Mouse (Mus musculus) liver, embryonic 16.5 days (tissue): ENCODE results near the gene Fam19a1. TPM values are rescaled to one million over a fixed set of nuclear protein-coding genes. Genes with fewer than 3 reads are reported as not detected.

ENCODE experiments used
- ATAC-seq: fragments of 200-750 bp; cut with Nextera tagmentation; 2 replicates; pipeline ENCODE4 v1.8.0; 2017; ENCODE audit warnings: low read depth, mild to moderate bottlenecking, moderate number of reproducible peaks, moderate library complexity
- H3K27ac ChIP-seq: fragments of 300-500 bp; sonication (generic); 2 replicates; pipeline ENCODE4 v1.5.1; 2014; ENCODE audit warnings: mild to moderate bottlenecking, low read length
- H3K27me3 ChIP-seq: fragments of 300-500 bp; sonication (generic); 2 replicates; pipeline ENCODE4 v1.6.1; 2014; ENCODE audit warnings: low read depth, low read length, mixed read lengths; ENCODE audit not compliant: control insufficient read depth, insufficient read depth
- H3K36me3 ChIP-seq: fragments of 300-500 bp; sonication (generic); 2 replicates; pipeline ENCODE4 v1.6.1; 2014; ENCODE audit warnings: mild to moderate bottlenecking; ENCODE audit not compliant: control insufficient read depth, insufficient read depth
- H3K4me1 ChIP-seq: fragments of 300-500 bp; sonication (generic); 2 replicates; pipeline ENCODE4 v1.6.1; 2014; ENCODE audit warnings: low read depth, low read length, mixed read lengths; ENCODE audit not compliant: control insufficient read depth
- H3K4me2 ChIP-seq: fragments of 300-500 bp; sonication (generic); 2 replicates; pipeline ENCODE4 v1.6.1; 2014; ENCODE audit warnings: low read depth, low read length, mixed read lengths
- H3K4me3 ChIP-seq: fragments of 300-500 bp; sonication (generic); 2 replicates; pipeline ENCODE4 v1.5.1; 2014; ENCODE audit warnings: low read depth, mild to moderate bottlenecking, low read length
- H3K9ac ChIP-seq: fragments of 300-500 bp; sonication (generic); 2 replicates; pipeline ENCODE4 v1.6.1; 2014; ENCODE audit warnings: low read depth, low read length
- H3K9me3 ChIP-seq: fragments of 300-500 bp; sonication (generic); replicated peaks from 2 replicates; pipeline ENCODE4 v1.6.1; 2016; ENCODE audit warnings: low read length; ENCODE audit not compliant: control insufficient read depth
- WGBS: fragments of 180-500 bp; shearing (Covaris S2); extraction: QIAGEN DNeasy Blood & Tissue Kit; methylation state at CpG from one replicate; pipeline ENCODE4 v1.1.7; 2014; ENCODE audit not compliant: insufficient replicate concordance; 5-methylcytosine and 5-hydroxymethylcytosine counted together
- polyA plus RNA-seq: library from polyadenylated mRNA; unstranded; fragments of >200 nt; fragmentation: Nextera tagmentation; extraction: Ambion mirVana; gene quantifications from 2 replicates; pipeline ENCODE4 v1.2.1, GENCODE M21; 2015

Gene Fam19a1
- 0.20 TPM in 1 of 2 replicates, not detected in the other for polyA plus RNA-seq

DNA sequence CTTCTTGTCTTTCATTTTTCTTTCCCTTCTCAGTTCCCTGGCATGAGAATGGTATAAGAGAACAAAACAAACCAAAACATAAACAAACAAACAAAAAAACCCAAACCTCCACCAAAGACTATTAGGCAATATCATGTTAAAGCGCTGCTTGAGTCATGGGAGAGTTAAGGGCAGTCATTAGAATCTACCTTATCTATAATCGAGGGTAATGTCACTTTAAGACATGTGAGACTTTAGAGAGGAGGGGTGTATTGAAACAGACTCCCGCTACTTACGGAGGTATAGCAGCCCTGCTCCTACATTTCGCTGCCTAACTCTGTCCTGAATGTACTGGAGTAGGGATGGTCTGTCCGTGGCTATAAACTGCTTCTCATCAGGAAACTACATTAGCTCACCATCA lies at the start of gene Fam19a1:
Gene Fam19a1, plus strand, starts transcription at position 301 of the 400 bp plus-strand sequence.
- H3K4me3 ChIP-seq: no peak within 1 kb of the TSS
- peaks cover 4% of the 10 kb centered on the region; the same call in 1 of the 2 replicates for H3K27me3 ChIP-seq
- 22% methylated on average over 6 of the region's 6 CpGs for WGBS
- H3K4me1 ChIP-seq: no peaks in the 10 kb centered on the region
- ATAC-seq: no peak
- H3K4me2 ChIP-seq: no peak within 1 kb of the TSS
- no peak within 1 kb of the TSS for H3K27ac ChIP-seq
- H3K9ac ChIP-seq: no peak within 1 kb of the TSS
- H3K36me3 ChIP-seq: no peaks in the 10 kb centered on the region
- H3K9me3 ChIP-seq: no peaks in the 10 kb centered on the region

DNA sequence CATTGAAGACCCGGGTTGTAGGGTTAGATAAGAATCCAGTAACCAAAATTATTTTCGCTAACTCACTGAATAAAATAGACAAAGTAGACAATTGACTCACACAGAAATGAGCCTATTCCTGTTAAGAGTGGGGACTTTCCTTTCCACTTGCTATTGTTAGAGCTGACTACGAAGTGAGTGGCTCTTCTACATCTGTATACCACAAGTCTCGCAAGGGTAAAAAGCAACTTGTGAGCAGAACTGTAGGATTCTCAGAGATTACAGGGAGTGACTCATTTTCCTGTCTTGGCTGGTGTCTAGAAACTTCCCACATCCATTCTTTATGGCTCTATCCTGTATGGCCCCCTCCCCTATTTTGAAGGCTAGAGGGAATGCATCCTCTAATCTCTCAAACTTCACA lies 41.9 kb upstream of the Fam19a1 start:
- no peaks in the 10 kb centered on the region for H3K36me3 ChIP-seq
- H3K9ac ChIP-seq: no peak overlapping the region
- H3K4me3 ChIP-seq: no peak overlapping the region
- H3K27me3 ChIP-seq: no peaks in the 10 kb centered on the region
- no peaks in the 10 kb centered on the region for H3K4me1 ChIP-seq
- 32% methylated on average over 4 of the region's 4 CpGs for WGBS
- H3K27ac ChIP-seq: no peak overlapping the region
- H3K9me3 ChIP-seq: no peaks in the 10 kb centered on the region
- H3K4me2 ChIP-seq: no peak overlapping the region
- ATAC-seq: no peak

DNA sequence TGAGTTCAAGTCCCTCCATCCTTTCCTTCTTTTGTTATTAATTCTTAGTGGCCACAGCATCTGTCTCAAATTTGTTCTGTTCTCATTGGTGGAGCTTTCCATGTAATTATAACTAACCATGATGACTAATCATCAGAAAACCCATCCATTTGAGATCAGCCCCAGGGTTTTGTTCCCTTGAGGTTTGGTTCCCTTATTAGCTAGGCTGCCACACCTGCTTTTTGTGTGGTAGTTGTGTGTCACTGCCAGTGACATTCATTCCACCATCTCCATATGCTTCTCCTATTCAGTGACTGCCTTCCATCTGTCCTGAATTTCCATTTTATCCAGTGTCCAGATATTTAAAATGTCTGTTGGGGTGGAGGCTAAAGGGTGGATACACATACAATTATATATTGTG lies 41.4 kb upstream of the Fam19a1 start:
- H3K4me2 ChIP-seq: no peak overlapping the region
- no peak for ATAC-seq
- no peaks in the 10 kb centered on the region for H3K27me3 ChIP-seq
- H3K4me1 ChIP-seq: no peaks in the 10 kb centered on the region
- no peaks in the 10 kb centered on the region for H3K36me3 ChIP-seq
- H3K9ac ChIP-seq: no peak overlapping the region
- H3K27ac ChIP-seq: no peak overlapping the region
- H3K9me3 ChIP-seq: no peaks in the 10 kb centered on the region
- no peak overlapping the region for H3K4me3 ChIP-seq

DNA sequence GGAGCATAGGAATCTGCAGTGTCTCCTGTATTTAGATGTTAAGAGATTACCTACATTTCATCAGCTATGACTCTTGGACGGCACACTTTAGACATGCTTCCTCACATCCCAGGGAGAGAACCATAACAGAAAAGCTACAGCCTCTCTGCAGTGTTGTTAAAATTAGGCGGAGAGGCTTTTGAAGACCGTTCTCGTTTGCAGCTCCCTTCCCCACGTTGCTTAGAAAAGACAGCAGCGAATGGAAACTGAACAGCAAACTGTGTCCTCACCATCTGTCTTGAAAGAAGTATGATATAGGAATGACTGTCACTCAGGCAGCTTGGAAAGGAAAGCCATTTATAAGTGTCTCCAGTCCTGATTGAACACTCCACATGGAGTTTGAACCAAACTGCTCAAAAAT lies 23.0 kb upstream of the Fam19a1 start:
- no peaks in the 10 kb centered on the region for H3K27me3 ChIP-seq

DNA sequence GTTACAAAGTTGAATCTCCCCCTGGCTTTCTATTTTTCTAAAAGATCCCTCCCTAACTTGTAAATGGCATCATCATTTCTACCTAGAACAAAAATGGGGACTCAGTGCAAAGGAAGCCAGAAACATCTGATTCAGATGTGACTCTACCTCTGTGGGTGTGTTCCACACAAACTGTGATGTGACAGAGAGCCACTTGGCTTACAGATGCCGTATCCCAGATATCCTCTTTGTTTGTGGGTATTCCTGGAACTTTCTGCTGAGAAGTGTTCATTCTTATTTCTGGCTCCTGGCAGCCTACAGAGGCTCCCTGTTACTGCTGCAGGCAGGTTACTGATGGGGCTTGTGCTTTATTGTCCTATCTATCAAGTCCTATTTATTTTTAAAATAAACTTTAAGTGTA lies 19.2 kb upstream of the Fam19a1 start:
- H3K27ac ChIP-seq: no peak overlapping the region
- no peak overlapping the region for H3K4me2 ChIP-seq
- H3K4me3 ChIP-seq: no peak overlapping the region
- H3K4me1 ChIP-seq: no peaks in the 10 kb centered on the region
- H3K9ac ChIP-seq: no peak overlapping the region
- no peaks in the 10 kb centered on the region for H3K9me3 ChIP-seq
- H3K36me3 ChIP-seq: no peaks in the 10 kb centered on the region
- no peak for ATAC-seq
- 45% methylated on average over 1 of the region's 1 CpGs for WGBS
- H3K27me3 ChIP-seq: no peaks in the 10 kb centered on the region

More for the DNA sequence above, 23.0 kb upstream of the Fam19a1 start:
- no peak for ATAC-seq
- Histone ChIP-seq H3K4me2 (no peak overlapping the region), H3K4me1 (no peaks in the 10 kb centered on the region), H3K9me3 (no peaks in the 10 kb centered on the region), H3K9ac (no peak overlapping the region), H3K4me3 (no peak overlapping the region), H3K27ac (no peak overlapping the region), H3K36me3 (no peaks in the 10 kb centered on the region)
- 64% methylated on average over 6 of the region's 6 CpGs for WGBS

DNA sequence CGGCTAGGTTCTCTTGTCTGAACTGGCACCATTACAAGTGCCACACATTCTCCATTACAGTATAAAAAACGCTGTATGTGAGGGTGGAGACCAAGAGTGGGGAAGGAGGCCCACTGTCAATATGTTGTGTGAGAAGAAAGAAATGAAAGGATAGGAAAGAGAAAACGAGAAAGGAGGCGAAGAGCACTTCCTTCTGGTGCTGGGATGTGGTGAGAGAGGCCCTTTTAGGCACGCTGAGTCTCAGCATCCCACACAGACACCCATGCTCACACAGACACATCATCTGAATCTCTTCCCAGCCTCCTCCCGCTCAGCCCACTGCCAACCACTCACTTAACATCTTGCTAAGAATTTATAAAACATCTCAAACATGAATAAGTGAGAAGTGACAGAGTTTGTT lies 14.7 kb upstream of the Fam19a1 start:
- Histone ChIP-seq H3K4me3 (no peak overlapping the region), H3K4me2 (no peak overlapping the region), H3K9me3 (no peaks in the 10 kb centered on the region), H3K36me3 (no peaks in the 10 kb centered on the region), H3K27ac (no peak overlapping the region), H3K4me1 (no peaks in the 10 kb centered on the region), H3K9ac (no peak overlapping the region), H3K27me3 (no peaks in the 10 kb centered on the region)
- 52% methylated on average over 6 of the region's 6 CpGs for WGBS
- ATAC-seq: no peak

DNA sequence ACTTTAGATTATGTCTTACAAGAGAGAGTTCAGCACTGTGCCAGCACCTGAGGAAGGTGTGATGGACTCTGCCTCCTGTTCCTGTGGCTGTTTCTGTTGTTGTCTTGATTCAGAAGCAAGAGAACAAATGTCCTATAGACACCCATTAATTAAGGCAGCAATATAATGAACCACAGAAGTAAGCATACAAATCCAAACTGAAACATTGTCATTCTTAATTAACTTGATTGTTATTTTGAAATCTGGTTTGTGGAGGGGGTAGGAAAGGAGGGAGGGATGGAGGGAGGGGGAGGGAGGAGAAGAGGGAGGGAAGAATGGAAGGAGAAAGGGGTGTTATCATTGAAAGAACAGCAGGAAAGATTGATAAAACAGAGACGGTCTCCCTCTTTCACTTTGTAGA lies 1.3 kb upstream of the Fam19a1 start:
- Histone ChIP-seq H3K36me3 (no peaks in the 10 kb centered on the region), H3K9ac (no peak overlapping the region), H3K9me3 (no peaks in the 10 kb centered on the region), H3K4me3 (no peak overlapping the region), H3K27me3 (peaks cover 2% of the 10 kb centered on the region; the same call in 1 of the 2 replicates), H3K4me1 (no peaks in the 10 kb centered on the region), H3K4me2 (no peak overlapping the region), H3K27ac (no peak overlapping the region)
- 50% methylated on average over 1 of the region's 1 CpGs for WGBS
- no peak for ATAC-seq

DNA sequence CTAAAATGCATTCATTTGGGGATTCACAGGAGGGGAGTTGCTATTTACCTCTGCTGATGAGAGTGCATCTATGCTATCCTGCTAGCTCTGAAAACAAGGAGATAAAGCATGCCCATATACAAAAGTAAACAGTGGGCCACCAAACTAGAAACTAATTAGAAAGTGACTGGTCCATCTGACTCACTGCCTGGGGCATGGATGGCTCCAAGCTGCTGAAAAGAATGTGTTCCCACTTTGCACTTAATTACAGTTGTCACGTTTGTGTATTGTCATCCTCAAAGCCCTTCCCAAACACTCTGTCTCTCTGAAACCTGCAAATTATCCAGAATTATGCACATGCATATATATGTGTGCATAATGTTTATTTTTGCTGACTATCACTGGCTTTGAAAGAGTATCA lies 1.2 kb downstream of the Fam19a1 start:
- Histone ChIP-seq H3K27me3 (peaks cover 4% of the 10 kb centered on the region; the same call in 1 of the 2 replicates), H3K9ac (no peak overlapping the region), H3K4me3 (no peak overlapping the region), H3K4me1 (no peaks in the 10 kb centered on the region), H3K9me3 (no peaks in the 10 kb centered on the region), H3K4me2 (no peak overlapping the region), H3K27ac (no peak overlapping the region), H3K36me3 (no peaks in the 10 kb centered on the region)
- 21% methylated on average over 1 of the region's 1 CpGs for WGBS
- no peak for ATAC-seq

DNA sequence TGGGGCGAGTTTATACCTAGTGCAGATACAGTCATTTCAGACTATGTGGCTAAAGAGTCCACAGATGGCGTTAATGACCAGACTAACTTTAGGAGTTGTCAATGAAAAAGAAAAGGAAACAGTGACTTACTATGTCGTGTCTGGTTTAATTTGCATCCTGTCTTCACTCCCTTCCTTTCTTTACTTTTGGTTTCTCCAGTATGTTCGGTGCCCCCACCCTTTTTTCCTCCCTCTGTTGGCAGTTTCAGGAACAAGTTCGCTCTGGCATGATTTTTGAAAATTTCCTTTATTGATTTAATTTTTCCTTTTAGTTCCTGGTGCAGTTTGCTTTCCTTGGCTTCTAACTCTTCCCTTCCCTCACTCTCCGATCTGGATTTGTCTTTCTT lies 3.2 kb downstream of the Fam19a1 start:
- no peak for ATAC-seq
- Histone ChIP-seq H3K4me3 (peak overlapping the region; percentile 52), H3K36me3 (no peaks in the 10 kb centered on the region), H3K9ac (no peak overlapping the region), H3K27me3 (peaks cover 4% of the 10 kb centered on the region; the same call in 1 of the 2 replicates), H3K27ac (no peak overlapping the region), H3K4me2 (peak overlapping the region; percentile 69), H3K9me3 (no peaks in the 10 kb centered on the region), H3K4me1 (no peaks in the 10 kb centered on the region)
- WGBS: 5% methylated on average over 6 of the region's 6 CpGs
